Mouse (Mus musculus) stomach, adult 2 months (tissue): ENCODE measurements around the gene Il18. TPM values are rescaled to one million over a fixed set of nuclear protein-coding genes. Genes with fewer than 3 reads are reported as not detected.

Experiments
- polyA plus RNA-seq: library from polyadenylated mRNA; depleted of rRNA; stranded (reverse); fragments of >200 nt; gene quantifications from 2 replicates; pipeline ENCODE4 v1.2.3, GENCODE M21; 2012; rRNA removed

Gene Il18
- 9.6 and 12.0 TPM in 2 replicates for polyA plus RNA-seq

GRCm38 (mm10) chr9:50554241-50555093, at the start of gene Il18:
Gene Il18 (plus strand): TSS chr9:50554827.

GRCm38 (mm10) chr9:50528293-50528892, 26.2 kb upstream of the Il18 start, which contains the start of gene Pts:
Gene Pts (minus strand): TSS chr9:50528724.

GRCm38 (mm10) chr9:50555094-50555446, 443 bp downstream of the Il18 start, which contains the start of gene Bco2:
Gene Bco2 (minus strand): TSS chr9:50555181.

GRCm38 (mm10) chr9:50561145-50561917, 6.7 kb downstream of the Il18 start, which contains the start of gene Tex12:
Gene Tex12 (minus strand): TSS chr9:50561325.

GRCm38 (mm10) chr9:50603189-50603997, 48.8 kb downstream of the Il18 start, which contains the start of the genes Sdhd and Timm8b:
Gene Sdhd (minus strand): TSS chr9:50603812.
Gene Timm8b (plus strand): TSS chr9:50603910.

GRCm38 (mm10) chr9:50616766-50617603, 62.4 kb downstream of the Il18 start, which contains the start of the genes Pih1d2 and Nkapd1:
Gene Pih1d2 (plus strand): TSS chr9:50617321.
Gene Nkapd1 (minus strand): TSS chr9:50617464.

Other genes starting within 250 kb of the Il18 start
- 1.0 and 1.6 TPM in 2 replicates for gene Rpl10-ps3, start 209.9 kb upstream of the Il18 start, polyA plus RNA-seq
- 11.2 and 13.5 TPM in 2 replicates for gene Plet1, start 60.3 kb upstream of the Il18 start, polyA plus RNA-seq
- gene Pts, start 26.1 kb upstream of the Il18 start, polyA plus RNA-seq, result 5.1 and 7.5 TPM in 2 replicates
- 0.40 and 0.62 TPM in 2 replicates for gene Bco2, start 354 bp downstream of the Il18 start, polyA plus RNA-seq
- gene Tex12, start 6.5 kb downstream of the Il18 start, polyA plus RNA-seq, result not detected in 2 replicates
- 199 and 222 TPM in 2 replicates for gene Sdhd, start 49.0 kb downstream of the Il18 start, polyA plus RNA-seq
- 29.1 and 49.9 TPM in 2 replicates for gene Timm8b, start 49.1 kb downstream of the Il18 start, polyA plus RNA-seq
- gene Pih1d2, start 62.5 kb downstream of the Il18 start, polyA plus RNA-seq, result 0.16 and 0.25 TPM in 2 replicates
- 1.9 TPM in 2 replicates for gene Nkapd1, start 62.6 kb downstream of the Il18 start, polyA plus RNA-seq
- 6.9 and 9.6 TPM in 2 replicates for gene Dlat, start 105.0 kb downstream of the Il18 start, polyA plus RNA-seq
- 2.1 and 3.3 TPM in 2 replicates for gene Dixdc1, start 184.7 kb downstream of the Il18 start, polyA plus RNA-seq
- 5.8 and 6.1 TPM in 2 replicates for gene 2310030G06Rik, start 191.7 kb downstream of the Il18 start, polyA plus RNA-seq
- gene Cryab, start 196.5 kb downstream of the Il18 start, polyA plus RNA-seq, result 181 and 206 TPM in 2 replicates
- gene Hspb2, start 197.5 kb downstream of the Il18 start, polyA plus RNA-seq, result 23.5 and 39.2 TPM in 2 replicates
- gene Fdxacb1, start 213.4 kb downstream of the Il18 start, polyA plus RNA-seq, result 1.1 and 1.2 TPM in 2 replicates
- 12.9 and 16.7 TPM in 2 replicates for gene Alg9, start 220.2 kb downstream of the Il18 start, polyA plus RNA-seq
- gene 1110032A03Rik, start 220.7 kb downstream of the Il18 start, polyA plus RNA-seq, result 12.0 and 12.6 TPM in 2 replicates